Mouse (Mus musculus) kidney, postnatal 4 days (tissue): ENCODE measurements at regions not wholly inside any gene's neighbourhood (a gene's known extent, or its start where the extent isn't known, plus 50 kb on each side); places are given as distances from the start of the nearest gene placed in this dataset.

Experiments
- DNase-seq, 2 experiments: peaks; one replicate each; pipeline ENCODE4 v3.0.0; 2021; ENCODE audit warnings: mixed read lengths in 2 of 2

DNA sequence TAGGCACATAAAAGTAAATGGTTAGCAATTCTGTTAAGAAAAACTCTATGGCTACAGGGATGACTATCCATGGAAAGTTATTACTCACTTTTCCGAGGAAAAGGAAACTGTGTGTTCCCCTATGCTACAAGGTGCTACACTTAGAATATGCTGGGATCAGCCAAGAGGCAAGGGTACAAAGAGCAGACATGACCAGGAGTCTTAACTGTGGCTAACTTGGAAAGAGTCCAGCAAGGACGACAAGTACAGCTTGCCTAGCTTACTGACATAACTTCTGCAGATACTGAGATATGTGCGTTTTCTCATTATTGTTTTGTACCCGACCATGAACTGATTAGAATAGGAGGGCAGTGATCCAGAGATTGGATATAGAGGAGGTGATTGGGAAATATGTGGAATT, 296.4 kb downstream of the Gm16223 start:
- DNase-seq = no peak

DNA sequence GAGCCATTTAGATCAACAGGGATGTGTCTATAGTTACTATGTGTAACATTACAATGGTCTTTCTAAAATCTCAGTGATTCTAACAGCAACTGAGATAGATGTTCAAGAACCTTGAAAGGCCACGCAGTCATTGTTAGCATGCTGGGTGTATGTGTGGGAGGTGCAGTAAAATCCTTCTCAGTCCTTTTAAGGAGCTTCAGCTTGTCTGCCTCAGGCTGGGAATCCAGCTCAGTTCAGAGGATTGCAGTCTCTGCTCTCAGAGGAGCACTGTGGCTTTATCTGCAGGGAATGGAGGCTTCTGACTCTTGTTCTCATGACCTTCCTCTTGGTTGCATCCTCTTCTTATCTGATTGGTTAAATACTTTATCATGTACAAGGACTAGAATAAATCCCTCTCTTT, 320.2 kb downstream of the Gm16223 start:
- no peak for DNase-seq

DNA sequence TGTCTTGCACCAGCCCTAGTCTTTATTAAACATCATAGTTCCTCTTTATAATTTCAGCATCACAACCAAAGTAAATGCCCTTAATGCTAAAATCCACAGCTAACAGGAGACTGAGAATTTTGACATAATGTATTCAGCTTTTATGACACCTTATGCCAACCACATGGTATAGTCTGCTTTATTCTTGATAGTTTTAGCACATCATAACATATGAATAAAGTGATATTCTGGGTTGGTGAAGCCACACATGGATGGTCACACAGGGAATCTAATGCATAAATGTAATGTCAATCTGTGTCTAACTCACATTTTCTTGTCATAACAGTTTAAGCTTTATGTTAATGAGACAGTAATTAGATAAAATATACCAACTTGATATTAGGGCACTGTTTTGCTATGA, 328.9 kb downstream of the Gm16223 start:
- no peak for DNase-seq

DNA sequence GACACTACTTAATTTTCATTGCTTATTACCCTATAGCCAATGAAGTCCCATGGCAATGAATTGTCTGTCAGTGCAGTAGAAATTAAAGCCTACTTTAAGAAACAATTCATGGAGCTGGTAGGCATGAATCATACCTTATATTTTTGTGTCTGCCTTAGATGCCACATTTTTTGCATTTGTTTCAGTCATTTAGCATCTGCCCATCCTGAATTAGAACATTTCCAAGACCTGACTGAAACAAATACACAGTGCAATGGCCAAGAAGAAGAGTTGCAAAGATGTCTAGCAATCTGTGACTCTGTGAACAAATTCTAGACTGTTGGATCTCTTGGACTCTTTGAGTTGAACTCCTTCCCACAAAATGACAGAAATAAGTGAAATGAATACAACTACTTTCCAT, 342.2 kb downstream of the Gm16223 start:
- DNase-seq = no peak

DNA sequence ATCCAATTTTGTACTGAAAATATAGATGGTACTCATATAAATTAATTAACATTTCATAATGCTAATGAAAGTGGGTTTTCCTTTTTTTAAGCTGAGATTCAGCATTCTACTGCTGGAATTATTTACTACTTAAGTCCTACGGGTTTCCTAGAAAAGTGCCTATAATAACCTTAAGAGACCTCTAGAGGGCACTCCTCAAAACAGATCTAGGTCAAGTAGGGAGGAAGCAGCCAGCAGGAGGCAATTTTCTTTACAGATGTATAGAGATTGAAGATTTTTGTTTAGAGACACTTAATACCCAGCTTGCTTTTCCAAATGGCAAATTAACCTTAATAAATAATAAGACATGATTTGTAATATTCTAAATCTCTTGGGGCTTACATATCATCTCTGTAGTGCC, 344.5 kb downstream of the Gm16223 start:
- peak in 1 of 2 experiments; percentile 1 for DNase-seq

DNA sequence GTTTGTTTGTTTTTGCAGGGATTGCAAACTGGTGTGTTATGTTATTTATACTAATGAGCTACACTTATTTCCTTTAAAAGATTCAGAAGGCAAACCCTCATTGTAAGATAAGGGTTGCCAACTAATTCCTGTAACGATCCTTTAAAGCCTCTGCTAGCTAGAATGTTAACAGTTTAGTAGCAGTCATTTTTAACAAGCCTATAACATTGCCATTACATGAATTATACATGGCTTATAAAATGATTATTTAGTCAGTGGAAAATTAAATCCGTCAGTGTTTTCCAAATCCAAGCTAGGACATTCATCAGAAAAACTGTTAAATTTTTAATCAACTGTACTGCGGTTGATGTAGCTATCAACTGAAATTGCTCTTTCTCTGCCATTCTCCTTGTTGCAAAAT, 358.1 kb downstream of the Gm16223 start:
- DNase-seq = no peak

DNA sequence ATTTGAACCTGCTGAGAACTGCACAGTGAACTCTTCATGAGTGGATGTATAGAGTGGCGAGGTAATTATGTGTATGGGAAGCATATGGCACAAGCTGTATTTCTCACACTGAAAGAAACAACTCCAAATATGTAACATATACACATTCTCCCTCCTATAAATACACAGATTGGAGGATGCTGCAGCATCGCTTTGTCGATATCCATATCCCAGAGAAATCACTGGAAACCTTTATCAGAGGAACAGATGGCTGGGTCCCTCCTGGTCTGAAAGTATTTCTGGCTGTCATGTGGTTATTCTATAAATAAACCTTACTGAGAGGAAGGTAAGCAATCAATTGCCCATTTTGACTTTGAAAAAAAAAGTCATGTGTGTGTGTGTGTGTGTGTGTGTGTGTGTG, 365.4 kb downstream of the Gm16223 start:
- no peak for DNase-seq

DNA sequence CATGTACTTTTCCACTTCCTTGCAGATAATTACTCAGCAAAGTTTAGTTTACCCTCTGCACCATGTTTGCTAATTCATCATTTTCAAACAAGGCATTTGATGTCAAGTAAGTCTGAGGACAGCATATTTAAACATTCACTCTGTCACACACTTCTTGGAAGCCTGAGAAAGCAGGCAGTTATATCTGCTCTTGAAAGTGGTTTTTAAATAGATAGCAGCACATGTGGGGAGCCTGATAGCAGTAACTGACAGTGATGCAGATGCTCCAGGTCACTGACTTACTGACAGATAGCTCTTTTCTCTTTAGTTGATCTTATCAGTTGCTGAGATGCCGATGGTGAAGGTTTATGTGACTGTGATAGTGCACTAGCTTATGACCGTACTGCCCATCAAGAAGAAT, 380.9 kb downstream of the Gm16223 start:
- no peak for DNase-seq

DNA sequence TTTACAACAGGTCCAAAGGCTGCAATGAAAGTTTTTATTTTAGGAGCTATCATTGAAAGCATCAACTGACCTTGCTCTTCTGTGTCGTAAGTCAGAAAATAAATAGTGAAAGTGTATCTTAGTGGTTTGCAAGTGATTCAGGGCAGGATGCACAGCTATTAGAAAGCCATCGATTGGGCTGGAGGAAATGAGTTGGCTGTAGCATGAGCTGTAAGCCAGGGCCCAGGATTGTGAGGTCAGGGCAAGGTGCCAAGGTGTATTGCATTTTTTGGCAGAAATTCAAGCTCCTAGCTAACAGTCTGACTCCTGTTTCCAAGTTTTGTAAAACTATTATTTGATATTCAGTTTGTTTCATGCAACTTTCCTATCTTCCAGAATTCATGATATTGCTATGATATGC, 381.8 kb downstream of the Gm16223 start:
- peak; percentile 1 to 2 for DNase-seq

DNA sequence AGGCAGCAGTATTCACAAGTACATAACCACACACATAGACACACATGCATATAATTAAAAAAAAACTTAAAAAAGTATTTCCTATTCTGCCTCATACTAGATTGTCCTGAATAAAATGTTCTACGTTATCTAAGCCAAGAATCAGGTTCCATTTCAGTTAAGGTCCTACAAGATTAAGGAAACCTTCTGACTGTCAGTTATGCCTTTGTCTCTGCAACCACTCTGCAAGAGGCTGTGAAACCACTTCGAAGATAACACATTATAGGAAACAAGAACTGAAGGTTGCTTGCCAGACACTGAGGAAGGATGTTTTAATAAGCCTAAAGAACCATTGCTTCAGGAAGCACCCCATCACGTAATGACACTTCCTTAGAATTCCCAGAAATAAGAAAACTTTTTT, 385.9 kb downstream of the Gm16223 start:
- no peak for DNase-seq

DNA sequence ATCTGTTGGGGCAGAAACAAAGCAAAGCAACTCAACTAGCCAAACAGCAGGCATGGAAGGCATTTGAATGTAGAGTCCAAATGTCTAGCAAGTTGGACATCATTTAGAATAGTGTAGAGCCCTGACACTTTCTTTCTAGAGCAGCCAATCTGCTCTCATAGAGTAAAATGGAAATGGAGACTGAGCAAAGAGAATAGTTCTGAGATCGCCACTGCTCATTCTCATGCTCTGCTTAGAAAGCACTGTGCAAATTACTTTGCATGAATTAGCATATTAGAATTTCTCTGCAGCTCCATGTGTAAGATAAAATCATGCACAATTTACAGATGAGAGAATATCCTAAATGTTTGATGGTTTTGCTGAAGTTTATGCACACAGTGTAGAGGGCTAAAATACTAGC, 393.4 kb downstream of the Gm16223 start:
- no peak for DNase-seq

DNA sequence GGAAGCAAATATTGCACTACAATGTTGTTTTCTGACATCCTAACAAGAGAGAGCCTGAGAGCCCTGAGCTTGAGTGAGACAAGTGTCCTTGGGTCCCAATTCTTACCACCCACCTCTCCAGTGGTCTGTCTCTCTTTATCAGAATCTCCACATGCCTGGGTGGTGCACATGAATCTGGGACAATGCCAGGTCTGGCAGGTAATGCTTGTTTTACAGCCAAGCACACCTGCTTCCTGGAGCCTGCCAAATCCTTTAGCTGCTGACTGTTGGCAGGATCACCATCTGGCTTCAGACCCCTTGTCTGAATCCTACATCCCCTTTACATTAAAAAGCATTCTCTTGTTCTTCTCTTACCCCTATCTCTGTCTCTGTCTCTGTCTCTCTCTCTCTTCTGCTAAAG, 397.1 kb downstream of the Gm16223 start:
- DNase-seq = no peak

DNA sequence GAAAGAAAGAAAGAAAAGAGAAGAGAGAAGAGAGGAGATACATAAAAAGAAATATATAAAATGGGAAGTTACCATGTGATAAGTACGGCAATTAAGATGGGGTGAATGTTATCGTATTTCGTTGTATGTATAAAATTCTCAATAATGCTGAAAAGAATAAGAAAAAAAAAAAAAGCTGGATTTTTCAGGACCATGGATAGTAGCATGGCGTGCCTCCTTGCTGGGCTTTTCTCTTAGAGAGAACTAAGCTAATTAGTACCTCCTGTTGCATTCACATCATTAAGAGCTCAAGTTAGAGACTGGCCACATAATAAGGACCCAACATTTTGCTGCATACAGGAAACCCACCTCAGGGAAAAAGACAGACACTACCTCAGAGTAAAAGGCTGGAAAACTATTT, 405.7 kb downstream of the Gm16223 start:
- DNase-seq = no peak

DNA sequence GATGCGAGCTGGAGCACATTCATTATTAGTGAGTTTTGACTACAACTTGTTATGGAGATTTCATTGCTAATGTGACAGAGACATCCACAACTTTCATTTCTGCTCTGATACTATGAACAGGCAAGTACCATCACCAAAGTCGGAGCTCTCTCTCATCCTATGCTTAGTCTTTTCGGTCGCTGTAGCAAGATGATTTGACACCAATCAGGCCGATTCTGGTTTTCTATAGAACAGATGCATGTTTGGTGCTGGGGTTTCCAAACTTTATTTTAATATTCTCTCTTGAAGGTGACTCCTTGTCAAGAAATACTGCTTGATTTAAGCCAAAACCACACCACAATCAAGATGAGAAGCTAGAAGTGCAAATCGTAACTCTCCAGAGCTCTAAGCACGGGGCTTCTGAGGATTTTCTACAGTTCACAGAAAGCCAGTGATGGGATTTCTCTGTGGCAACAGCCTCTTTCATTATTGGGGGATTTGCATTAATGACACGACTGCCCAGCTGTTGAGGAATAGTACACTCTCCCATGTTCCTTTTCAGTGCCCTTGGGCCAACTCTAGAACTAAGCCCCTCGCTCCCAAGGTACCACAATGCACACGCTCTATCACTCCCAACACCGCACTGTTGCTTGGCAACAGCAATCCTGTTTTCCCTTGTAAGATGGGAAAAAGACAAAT, 434.5 kb downstream of the Gm16223 start:
- DNase-seq = no peak

DNA sequence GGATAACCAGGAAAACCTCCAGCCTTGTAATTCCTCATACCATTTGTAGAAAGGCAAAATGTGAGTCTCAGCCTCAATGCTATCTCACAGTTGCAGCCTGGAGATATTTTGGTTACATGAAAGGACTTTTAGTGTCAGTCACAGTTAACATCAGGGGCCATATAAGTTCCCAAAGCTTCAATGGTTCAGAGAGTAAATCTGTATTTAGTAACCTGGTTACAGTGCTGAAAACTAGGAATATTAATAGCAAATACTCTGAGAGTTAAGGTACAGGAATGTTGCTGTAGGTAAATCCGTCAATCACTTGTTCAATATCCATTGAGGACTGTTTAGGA, 435.0 kb downstream of the Gm16223 start:
- no peak for DNase-seq

DNA sequence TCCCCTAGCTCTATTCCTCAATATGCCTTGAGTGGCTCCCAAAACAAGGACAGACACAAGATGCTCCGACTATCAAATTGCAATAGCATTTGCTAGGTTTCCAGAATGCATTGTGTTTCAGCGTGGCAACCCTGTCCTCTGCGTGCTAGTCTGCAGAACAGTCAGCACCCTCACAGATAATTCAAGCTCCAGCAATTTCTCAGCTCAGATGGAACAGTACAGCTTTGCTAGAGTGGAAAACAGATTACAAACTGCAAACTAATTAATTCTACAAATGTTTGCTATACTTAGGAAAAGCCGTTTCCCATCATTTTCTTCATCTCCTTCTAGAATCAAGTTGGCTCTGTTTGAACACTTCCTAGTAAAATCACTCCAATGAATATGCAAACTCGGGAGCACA, 441.4 kb downstream of the Gm16223 start:
- no peak for DNase-seq

DNA sequence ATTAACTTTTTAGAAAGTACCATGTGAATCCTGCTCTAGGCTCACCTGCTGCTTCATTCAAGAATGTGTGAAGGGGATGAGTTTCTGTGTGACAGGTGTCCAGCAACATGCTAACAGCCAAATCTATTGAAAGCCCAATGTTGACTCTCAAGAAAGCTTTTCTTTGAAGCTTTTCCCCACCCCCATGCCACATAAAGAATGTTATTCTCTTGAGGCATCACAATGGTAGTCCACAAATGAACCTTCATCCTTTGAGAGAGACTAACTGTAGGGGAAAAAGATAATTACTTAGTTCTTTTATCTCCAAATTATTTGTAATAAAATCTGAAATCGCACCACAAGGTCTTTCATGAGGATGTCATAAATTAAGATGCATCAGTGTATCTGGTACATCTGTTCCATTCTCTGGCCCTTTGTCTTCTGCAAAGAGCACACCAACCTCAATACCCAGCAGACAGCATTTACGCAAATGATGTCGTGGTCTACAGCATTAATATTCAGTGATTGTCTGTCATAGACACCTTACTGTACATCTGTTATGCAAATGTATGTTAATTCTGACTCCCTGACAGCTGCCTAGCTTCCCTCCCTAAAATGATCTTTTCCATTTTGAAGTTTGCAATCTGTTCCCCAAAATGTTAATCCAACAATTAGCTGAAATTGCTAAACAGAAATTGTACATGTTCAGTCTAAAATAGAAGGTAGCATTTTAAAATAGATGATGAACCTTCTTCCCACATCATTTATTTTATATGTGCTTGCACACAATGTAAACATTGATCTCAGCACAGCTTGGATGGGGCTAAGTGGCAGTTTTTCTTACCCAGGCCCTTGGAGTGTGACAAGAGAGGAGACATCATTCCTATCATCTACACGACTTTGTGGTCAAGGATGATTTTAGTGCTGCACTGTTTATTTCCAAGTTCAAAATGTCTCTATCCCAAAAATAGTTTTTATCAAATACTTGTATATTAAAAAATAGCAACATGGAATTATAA, 455.7 kb downstream of the Gm16223 start:
- no peak for DNase-seq

DNA sequence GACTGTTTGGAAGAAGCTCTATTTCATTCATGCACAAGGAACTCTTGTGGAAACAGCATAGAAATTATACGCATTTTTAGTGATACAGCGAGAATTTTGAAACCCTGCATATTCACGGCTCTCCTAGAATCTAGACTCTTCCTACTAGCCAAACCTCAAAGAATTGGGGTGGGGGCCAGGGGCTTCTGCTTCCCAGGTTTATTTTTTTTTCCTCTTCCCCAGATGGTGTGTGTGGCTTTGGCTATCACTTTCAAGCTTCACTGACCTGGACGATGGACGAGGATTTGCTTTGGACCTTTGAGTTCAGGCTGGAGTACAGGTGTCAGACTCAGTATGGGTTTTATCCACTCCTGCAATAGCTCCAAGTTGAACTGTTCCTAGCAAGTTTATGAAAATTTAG, 457.7 kb downstream of the Gm16223 start:
- DNase-seq = no peak

DNA sequence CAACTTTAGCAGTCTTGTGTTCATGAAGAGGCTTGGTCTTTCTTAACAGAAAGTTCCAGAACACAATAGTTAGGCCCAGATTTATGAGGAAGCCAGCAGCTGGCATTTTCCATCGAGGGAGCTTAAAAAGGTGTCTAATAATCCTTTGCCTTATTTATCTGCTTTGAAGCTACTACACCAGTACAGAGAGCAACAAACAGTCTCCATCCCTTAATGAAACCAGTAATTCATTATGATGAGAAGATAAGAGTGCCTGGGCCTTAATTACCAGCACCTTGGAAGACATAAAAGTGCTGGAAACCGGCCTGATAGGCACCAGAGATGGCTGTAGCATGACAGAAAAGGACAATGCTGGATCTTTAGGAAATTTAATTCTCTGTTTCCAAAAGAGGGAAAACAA, 492.8 kb downstream of the Gm16223 start:
- DNase-seq = no peak

DNA sequence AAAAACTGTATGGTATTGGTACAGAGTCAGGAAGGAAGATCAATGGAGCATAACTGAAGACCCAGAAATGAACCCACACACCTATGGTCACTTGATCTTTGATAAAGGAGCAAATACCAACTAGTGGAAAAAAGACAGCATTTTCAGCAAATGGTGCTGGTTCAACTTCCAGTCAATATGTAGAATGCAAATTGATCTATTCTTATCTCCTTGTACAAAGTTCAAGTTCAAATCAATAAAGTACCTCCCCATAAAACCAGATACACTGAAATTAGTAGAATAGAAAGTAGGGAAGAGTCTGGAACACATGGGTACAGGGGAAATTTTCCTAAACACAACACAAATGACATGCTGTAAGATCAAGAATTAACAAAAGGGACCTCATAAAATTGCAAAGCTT, 495.6 kb downstream of the Gm16223 start:
- DNase-seq = no peak

DNA sequence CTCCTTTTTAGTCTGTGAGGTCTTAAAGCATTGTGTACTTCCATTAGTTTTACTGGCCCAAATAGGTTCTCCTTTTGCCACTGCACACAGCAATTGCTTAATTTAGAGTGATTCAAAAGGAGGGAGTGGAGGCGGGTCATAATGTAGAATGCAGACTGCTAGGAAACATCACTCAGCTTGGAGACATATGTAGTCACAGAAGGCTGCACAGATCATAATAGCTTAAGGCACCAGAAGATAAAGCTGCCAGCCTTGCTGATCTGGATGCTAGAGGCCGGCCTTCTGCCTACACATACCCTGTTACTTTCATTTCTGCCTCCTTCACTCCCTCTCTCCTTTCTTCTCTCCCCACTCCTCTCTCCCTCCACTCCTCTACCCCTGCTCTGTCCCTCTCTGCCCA, 508.2 kb downstream of the Gm16223 start:
- no peak for DNase-seq

DNA sequence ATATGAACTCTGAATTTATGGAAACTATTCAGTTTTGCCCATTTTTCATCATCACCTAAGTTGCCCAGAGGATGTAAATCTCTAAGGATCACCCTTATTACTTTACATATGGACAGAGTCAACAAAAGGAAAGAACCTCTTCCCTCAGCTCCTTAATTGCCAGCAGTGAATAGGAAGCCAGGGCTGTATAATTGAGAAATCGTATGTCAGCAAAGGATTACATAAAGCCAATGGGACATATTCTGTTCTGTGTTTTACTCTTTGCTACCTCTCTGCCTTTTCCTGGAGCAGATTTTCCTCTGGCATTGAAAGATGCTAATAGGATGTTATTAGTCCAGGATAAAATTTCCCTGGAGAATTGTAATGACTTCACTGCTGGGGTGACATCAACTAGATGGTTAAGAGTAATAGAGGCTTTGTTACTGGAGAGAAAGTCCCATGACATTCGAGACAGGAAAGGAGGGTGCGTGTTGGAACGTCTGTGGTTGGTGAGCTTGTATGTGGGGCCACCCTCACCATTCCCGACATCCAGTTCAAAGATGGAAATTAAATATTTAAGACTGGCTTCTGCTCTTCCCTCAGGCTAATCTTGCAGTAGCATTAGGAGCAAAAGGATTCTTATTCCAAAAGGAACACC, 510.6 kb downstream of the Gm16223 start:
- no peak for DNase-seq

DNA sequence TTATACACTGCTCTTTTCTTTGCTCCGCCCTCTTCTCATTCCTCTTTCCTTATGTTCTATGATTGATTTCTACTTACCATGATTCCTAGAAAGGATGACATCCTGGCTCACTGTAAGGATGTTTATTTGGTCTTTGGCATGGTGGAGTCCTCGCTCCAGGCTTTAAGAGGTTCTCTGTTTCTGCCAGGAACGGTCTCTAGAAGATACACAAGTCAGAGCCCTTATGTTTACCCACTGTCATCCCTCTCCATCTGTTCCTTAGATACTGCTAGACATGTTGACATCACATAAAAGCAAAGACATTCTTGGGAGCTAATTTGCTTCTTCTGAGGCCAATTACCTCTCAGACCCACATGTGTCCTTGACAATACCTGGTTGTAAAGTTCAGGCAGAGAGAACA, 552.9 kb downstream of the Gm16223 start:
- no peak for DNase-seq
